In the genomic region with DNA sequence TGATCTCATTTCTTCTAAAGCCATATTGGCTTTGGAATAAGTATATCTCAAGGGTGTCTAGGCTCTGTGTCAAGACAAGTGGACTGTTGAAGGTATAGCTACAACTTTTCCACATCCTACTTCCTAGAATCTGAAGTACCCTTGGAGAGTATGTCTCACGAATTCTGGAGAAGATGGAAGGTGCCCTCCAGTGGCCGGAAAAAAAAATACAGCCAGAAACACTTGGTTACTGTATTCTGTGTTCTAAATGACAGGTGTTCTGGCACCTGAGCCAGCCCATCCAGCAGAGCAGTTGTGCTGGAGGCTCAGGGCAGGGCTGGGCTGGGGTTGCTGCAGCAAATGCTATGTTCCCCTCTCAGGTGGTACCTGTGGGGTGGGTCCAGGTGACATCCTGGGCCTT, we compare ENCODE assay signal across 10 mouse cellular contexts. TPM values are rescaled to one million over a fixed set of nuclear protein-coding genes. Genes with fewer than 3 reads are reported as not detected.
A peak's percentile ranks its signal among the peaks of the same experiment; 100 is the strongest.
DNase-seq lines count a peak whose midpoint lies in the region; ATAC-seq and TF ChIP-seq lines count a peak whose summit lies in the region.
"Had no signal": no experiment of that assay in that cellular context is flagged by ENCODE, and none has a peak within 500 bp of the region (broad histone marks: within the 10 kb centered on the region; RNA-seq: fewer than 3 reads in every experiment).

No protein-coding gene starts in this region.

- no peaks in the 10 kb centered on the region for H3K9me3 ChIP-seq in kidney, embryonic 15.5 days (replicated peaks)
- H3K9me3 ChIP-seq in hindbrain, embryonic 16.5 days (ENCODE audit: control insufficient read depth, low read length) = no peaks in the 10 kb centered on the region
- H3K9me3 ChIP-seq: embryonic facial prominence, embryonic 15.5 days; megakaryocyte, embryonic 14.5 days had no signal

- no peak for ATAC-seq in kidney, embryonic 15.5 days (replicated peaks; ENCODE audit: low FRiP score)
- peak; percentile 42 for ATAC-seq in hindbrain, embryonic 16.5 days
- 0 out of 2 replicates have a peak, but pooled peaks have one; percentile 24 for ATAC-seq in monocyte, adult 5-6 weeks (replicated peaks; ENCODE audit: insufficient number of reproducible peaks, low FRiP score, low TSS enrichment, poor library complexity, severe bottlenecking)

- H3K9ac ChIP-seq in kidney, embryonic 15.5 days = no peak overlapping the region
- no peak overlapping the region for H3K9ac ChIP-seq in hindbrain, embryonic 16.5 days (ENCODE audit: low read depth, low read length)
- H3K9ac ChIP-seq: embryonic facial prominence, embryonic 15.5 days had no signal

- no peak overlapping the region for H3K4me3 ChIP-seq in kidney, embryonic 15.5 days (replicated peaks)
- no peak overlapping the region for H3K4me3 ChIP-seq in hindbrain, embryonic 16.5 days (ENCODE audit: low read length)
- H3K4me3 ChIP-seq in thymus, adult 2 months (ENCODE audit: control insufficient read depth, insufficient read depth, low read length) = no peak overlapping the region
- H3K4me3 ChIP-seq: embryonic facial prominence, embryonic 15.5 days; megakaryocyte, embryonic 14.5 days had no signal

- peaks cover 71% of the 10 kb centered on the region for H3K36me3 ChIP-seq in kidney, embryonic 15.5 days
- H3K36me3 ChIP-seq in hindbrain, embryonic 16.5 days (ENCODE audit: control insufficient read depth, insufficient read depth, low read length) = peaks cover 37% of the 10 kb centered on the region
- no peaks in the 10 kb centered on the region for H3K36me3 ChIP-seq in thymus, adult 2 months (ENCODE audit: control insufficient read depth, insufficient read depth, low read length)

- H3K4me1 ChIP-seq in kidney, embryonic 15.5 days = no peaks in the 10 kb centered on the region
- H3K4me1 ChIP-seq in hindbrain, embryonic 16.5 days (ENCODE audit: control insufficient read depth, insufficient read depth, low read depth, low read length) = no peaks in the 10 kb centered on the region
- peaks cover 3% of the 10 kb centered on the region for H3K4me1 ChIP-seq in thymus, adult 2 months (replicated peaks; ENCODE audit: control insufficient read depth, insufficient read depth, low read length)
- H3K4me1 ChIP-seq: embryonic facial prominence, embryonic 15.5 days; megakaryocyte, embryonic 14.5 days had no signal

- H3K27me3 ChIP-seq in kidney, embryonic 15.5 days = no peaks in the 10 kb centered on the region
- H3K27me3 ChIP-seq in hindbrain, embryonic 16.5 days (replicated peaks; ENCODE audit: control insufficient read depth, insufficient read depth, low read length) = no peaks in the 10 kb centered on the region
- no peaks in the 10 kb centered on the region for H3K27me3 ChIP-seq in thymus, adult 2 months (ENCODE audit: control insufficient read depth, insufficient read depth, low read length)
- H3K27me3 ChIP-seq: embryonic facial prominence, embryonic 15.5 days; megakaryocyte, embryonic 14.5 days had no signal

- no peak for TF ChIP-seq CTCF in thymus, adult 2 months (IDR thresholded peaks at IDR 0.05; ENCODE audit: borderline replicate concordance, control insufficient read depth, extremely low read depth, insufficient read depth, low read length, poor library complexity)

- TF ChIP-seq POLR2A in thymus, adult 2 months (IDR thresholded peaks at IDR 0.05; ENCODE audit: control insufficient read depth, extremely low read depth, insufficient read depth, low read length, poor library complexity) = no peak

- DNase-seq in kidney, adult 18-20 months = peak; percentile 75
- peak; percentile 44 for DNase-seq in adrenal gland, adult 2 months
- peak; percentile 23 for DNase-seq in embryo, embryonic 9.5 days (ENCODE audit: extremely low spot score)
- peak; percentile 84 to 89 for DNase-seq in left cerebral cortex, postnatal 14 days (ENCODE audit: low spot score in 2 of 2)
- DNase-seq in thymus, adult 2 months = peak; percentile 64

- intact Hi-C loops in left cerebral cortex, postnatal 14 days (cut with DNase I) = loop anchor here (2.0 kb wide), 1 partner anchor 45 kb away; no protein-coding TSS in a partner anchor

- WGBS in kidney, embryonic 15.5 days = 1% methylated on average over 2 of the region's 2 CpGs
- WGBS in hindbrain, embryonic 16.5 days = 5% methylated on average over 2 of the region's 2 CpGs
- WGBS in thymus, adult 2 months = 25% methylated on average over 2 of the region's 2 CpGs

- H3K4me2 ChIP-seq in kidney, embryonic 15.5 days = no peak overlapping the region
- H3K4me2 ChIP-seq in hindbrain, embryonic 16.5 days (ENCODE audit: low read length) = no peak overlapping the region
- H3K4me2 ChIP-seq: embryonic facial prominence, embryonic 15.5 days had no signal

- no peak overlapping the region for H3K27ac ChIP-seq in kidney, embryonic 15.5 days
- no peak overlapping the region for H3K27ac ChIP-seq in hindbrain, embryonic 16.5 days (ENCODE audit: low read depth, low read length)
- no peak overlapping the region for H3K27ac ChIP-seq in thymus, adult 2 months (ENCODE audit: control insufficient read depth, insufficient read depth, low read length)
- H3K27ac ChIP-seq: embryonic facial prominence, embryonic 15.5 days had no signal

RNA-seq across cellular contexts. Expression of gene Klc2, which starts 21.3 kb away (rescaled TPM):
- 27.5 and 27.8 TPM in 2 replicates for polyA plus RNA-seq in kidney, embryonic 15.5 days (2015; fragmentation: Nextera tagmentation; extraction: Ambion mirVana)
- total RNA-seq in adrenal gland, adult 2 months (2021) = 10 to 100 TPM; 44.2 to 48.1 TPM
- 95.3 and 101 TPM in 2 replicates for polyA plus RNA-seq in adrenal gland, adult 2 months (2012; rRNA removed)
- 85.6 and 87.8 TPM in 2 replicates for polyA plus RNA-seq in hindbrain, embryonic 16.5 days (2015; fragmentation: Nextera tagmentation; extraction: Ambion mirVana)
- total RNA-seq in left cerebral cortex, postnatal 14 days (2021) = 100 to 1,000 TPM; 220 to 226 TPM
- total RNA-seq in monocyte, adult 5-6 weeks (2017) = 9.2 to 25.6 TPM (median 17.2 TPM) in 3 replicates
- polyA plus RNA-seq in thymus, adult 2 months (2012; rRNA removed) = 48.0 and 54.9 TPM in 2 replicates

RNA-seq across cellular contexts. Expression of gene Rab1b, which starts 32.8 kb away (rescaled TPM):
- polyA plus RNA-seq in kidney, embryonic 15.5 days (2015; fragmentation: Nextera tagmentation; extraction: Ambion mirVana) = 268 and 290 TPM in 2 replicates
- total RNA-seq in adrenal gland, adult 2 months (2021) = 100 to 1,000 TPM; 166 to 194 TPM
- polyA plus RNA-seq in adrenal gland, adult 2 months (2012; rRNA removed) = 335 and 337 TPM in 2 replicates
- polyA plus RNA-seq in hindbrain, embryonic 16.5 days (2015; fragmentation: Nextera tagmentation; extraction: Ambion mirVana) = 230 and 231 TPM in 2 replicates
- 100 to 1,000 TPM; 176 to 184 TPM for total RNA-seq in left cerebral cortex, postnatal 14 days (2021)
- total RNA-seq in monocyte, adult 5-6 weeks (2017) = 87.3 to 123 TPM (median 101 TPM) in 3 replicates
- polyA plus RNA-seq in thymus, adult 2 months (2012; rRNA removed) = 296 and 317 TPM in 2 replicates

RNA-seq across cellular contexts. Expression of gene Cnih2, which starts 41.3 kb away (rescaled TPM):
- 13.3 and 15.1 TPM in 2 replicates for polyA plus RNA-seq in kidney, embryonic 15.5 days (2015; fragmentation: Nextera tagmentation; extraction: Ambion mirVana)
- total RNA-seq in adrenal gland, adult 2 months (2021) = 1 to 10 TPM; 1.2 to 2.4 TPM
- polyA plus RNA-seq in adrenal gland, adult 2 months (2012; rRNA removed) = 7.1 and 13.2 TPM in 2 replicates
- 361 and 364 TPM in 2 replicates for polyA plus RNA-seq in hindbrain, embryonic 16.5 days (2015; fragmentation: Nextera tagmentation; extraction: Ambion mirVana)
- 100 to 1,000 TPM; 325 to 352 TPM for total RNA-seq in left cerebral cortex, postnatal 14 days (2021)
- 0.32 TPM in 1 of 3 replicates, not detected in the others for total RNA-seq in monocyte, adult 5-6 weeks (2017)
- 3.7 and 4.9 TPM in 2 replicates for polyA plus RNA-seq in thymus, adult 2 months (2012; rRNA removed)

RNA-seq across cellular contexts. Expression of gene Yif1a, which starts 51.3 kb away (rescaled TPM):
- 99.8 and 101 TPM in 2 replicates for polyA plus RNA-seq in kidney, embryonic 15.5 days (2015; fragmentation: Nextera tagmentation; extraction: Ambion mirVana)
- total RNA-seq in adrenal gland, adult 2 months (2021) = 10 to 100 TPM; 69.5 to 82.3 TPM
- polyA plus RNA-seq in adrenal gland, adult 2 months (2012; rRNA removed) = 135 and 147 TPM in 2 replicates
- polyA plus RNA-seq in hindbrain, embryonic 16.5 days (2015; fragmentation: Nextera tagmentation; extraction: Ambion mirVana) = 60.7 and 65.8 TPM in 2 replicates
- 10 to 100 TPM; 24.2 to 27.5 TPM for total RNA-seq in left cerebral cortex, postnatal 14 days (2021)
- total RNA-seq in monocyte, adult 5-6 weeks (2017) = 10.4 to 13.3 TPM (median 10.5 TPM) in 3 replicates
- 121 and 137 TPM in 2 replicates for polyA plus RNA-seq in thymus, adult 2 months (2012; rRNA removed)

RNA-seq across cellular contexts. Expression of gene Tmem151a, which starts 54.3 kb away (rescaled TPM):
- polyA plus RNA-seq in kidney, embryonic 15.5 days (2015; fragmentation: Nextera tagmentation; extraction: Ambion mirVana) = 1.3 and 1.8 TPM in 2 replicates
- 1 to 10 TPM; 1.2 to 2.9 TPM for total RNA-seq in adrenal gland, adult 2 months (2021)
- 4.8 and 5.0 TPM in 2 replicates for polyA plus RNA-seq in adrenal gland, adult 2 months (2012; rRNA removed)
- polyA plus RNA-seq in hindbrain, embryonic 16.5 days (2015; fragmentation: Nextera tagmentation; extraction: Ambion mirVana) = 38.5 and 49.0 TPM in 2 replicates
- total RNA-seq in left cerebral cortex, postnatal 14 days (2021) = 100 to 1,000 TPM; 164 to 171 TPM
- total RNA-seq in monocyte, adult 5-6 weeks (2017) = 0.67 to 7.8 TPM (median 3.3 TPM) in 3 replicates
- polyA plus RNA-seq in thymus, adult 2 months (2012; rRNA removed) = 1.7 and 3.5 TPM in 2 replicates

Comparison
In these comparisons a context has a peak if more than half of its experiments do, and no peak if none do; other contexts are left out.
1. DNase-seq: peak in every context shown above with its lines; median percentile 86 in left cerebral cortex, postnatal 14 days; 75 in kidney, adult 18-20 months; 64 in thymus, adult 2 months; 44 in adrenal gland, adult 2 months; 23 in embryo, embryonic 9.5 days.
2. RNA of gene Cnih2, which starts 41.3 kb away (polyA plus RNA-seq): 361 to 364 TPM in hindbrain, embryonic 16.5 days; 13.3 to 15.1 TPM in kidney, embryonic 15.5 days, 7.1 to 13.2 TPM in adrenal gland, adult 2 months and 3.7 to 4.9 TPM in thymus, adult 2 months; every median in the first group is over 10 times any median in the second.